9 mouse cellular contexts compared by ENCODE assay signal in the genomic region with DNA sequence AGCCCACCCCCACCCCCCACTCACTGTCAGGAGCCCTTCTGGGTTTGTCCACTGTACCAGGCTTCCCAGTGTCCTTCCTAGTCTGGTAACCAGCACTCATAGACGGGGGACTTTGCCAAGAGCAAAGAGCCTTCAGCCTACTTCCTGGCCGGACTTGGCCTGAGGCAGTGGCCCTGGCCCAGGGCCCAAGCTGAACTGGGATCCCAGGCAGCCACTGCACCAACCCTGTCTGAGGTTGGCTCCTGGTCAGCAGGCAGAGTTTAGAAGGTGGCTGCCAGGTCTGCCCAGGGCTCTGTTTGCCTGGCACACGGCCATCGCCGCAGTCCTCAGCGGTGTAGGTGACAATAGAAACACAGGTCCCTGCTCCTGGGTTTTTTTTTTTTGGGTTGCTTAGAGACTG. TPM values are rescaled to one million over a fixed set of nuclear protein-coding genes. Genes with fewer than 3 reads are reported as not detected.
DNase-seq lines count a peak whose midpoint lies in the region; ATAC-seq and TF ChIP-seq lines count a peak whose summit lies in the region.
"Had no signal": no experiment of that assay in that cellular context is flagged by ENCODE, and none has a peak within 500 bp of the region (broad histone marks: within the 10 kb centered on the region; RNA-seq: fewer than 3 reads in every experiment).

No protein-coding gene starts in this region.

- no peak for ATAC-seq in embryonic facial prominence, embryonic 14.5 days (ENCODE audit: low read depth)
- no peak for ATAC-seq in heart, embryonic 12.5 days (ENCODE audit: insufficient number of reproducible peaks, low FRiP score)
- ATAC-seq in kidney, embryonic 15.5 days (replicated peaks; ENCODE audit: low FRiP score), result no peak
- ATAC-seq in lung, postnatal 0 days, result peak; percentile 71

- no peaks in the 10 kb centered on the region for H3K9me3 ChIP-seq in embryonic facial prominence, embryonic 14.5 days (ENCODE audit: control insufficient read depth, low read length)
- H3K9me3 ChIP-seq in heart, embryonic 12.5 days (replicated peaks), result no peaks in the 10 kb centered on the region
- H3K9me3 ChIP-seq in kidney, embryonic 15.5 days (replicated peaks), result no peaks in the 10 kb centered on the region
- no peaks in the 10 kb centered on the region for H3K9me3 ChIP-seq in lung, postnatal 0 days (ENCODE audit: low read length)

- peak; percentile 8 for DNase-seq in retina, postnatal 1 day
- DNase-seq in retina, embryonic 14.5 days (ENCODE audit: low spot score), result no peak
- no peak for DNase-seq in embryonic facial prominence, embryonic 14.5 days (ENCODE audit: low spot score)
- DNase-seq in lung, postnatal 0 days (ENCODE audit: low spot score), result peak; percentile 92
- peak; percentile 70 for DNase-seq in testis, postnatal 14 days (ENCODE audit: low spot score)
- DNase-seq in embryo, embryonic 10.5 days (ENCODE audit: low spot score), result no peak

- no peak for TF ChIP-seq EP300 in lung, postnatal 0 days (IDR thresholded peaks at IDR 0.05)

- WGBS in embryonic facial prominence, embryonic 14.5 days, result 68% methylated on average over 5 of the region's 6 CpGs
- 69% methylated on average over 6 of the region's 6 CpGs for WGBS in heart, embryonic 12.5 days
- 61% methylated on average over 6 of the region's 6 CpGs for WGBS in kidney, embryonic 15.5 days
- 17% methylated on average over 6 of the region's 6 CpGs for WGBS in lung, postnatal 0 days

- no peaks in the 10 kb centered on the region for H3K27me3 ChIP-seq in embryonic facial prominence, embryonic 14.5 days (replicated peaks; ENCODE audit: control insufficient read depth, insufficient read depth, low read length)
- no peaks in the 10 kb centered on the region for H3K27me3 ChIP-seq in heart, embryonic 12.5 days (replicated peaks)
- no peaks in the 10 kb centered on the region for H3K27me3 ChIP-seq in kidney, embryonic 15.5 days
- H3K27me3 ChIP-seq in lung, postnatal 0 days (replicated peaks; ENCODE audit: insufficient read depth, low read length), result no peaks in the 10 kb centered on the region

- H3K4me3 ChIP-seq in embryonic facial prominence, embryonic 14.5 days (ENCODE audit: low read depth, low read length), result no peak overlapping the region
- H3K4me3 ChIP-seq in heart, embryonic 12.5 days, result no peak overlapping the region
- no peak overlapping the region for H3K4me3 ChIP-seq in kidney, embryonic 15.5 days (replicated peaks)
- H3K4me3 ChIP-seq in lung, postnatal 0 days (ENCODE audit: low read depth, low read length), result no peak overlapping the region

- no peak overlapping the region for H3K27ac ChIP-seq in embryonic facial prominence, embryonic 14.5 days (replicated peaks; ENCODE audit: low read depth, low read length)
- 0 out of 2 replicates have a peak overlapping the region, but pooled peaks have one; percentile 1 for H3K27ac ChIP-seq in heart, embryonic 12.5 days (ENCODE audit: poor library complexity, severe bottlenecking)
- H3K27ac ChIP-seq in kidney, embryonic 15.5 days, result peak overlapping the region; percentile 45
- H3K27ac ChIP-seq in lung, postnatal 0 days (ENCODE audit: low read length), result peak overlapping the region; percentile 90
- H3K27ac ChIP-seq: liver, embryonic 14.5 days had no signal

- peak overlapping the region; percentile 14 for H3K9ac ChIP-seq in embryonic facial prominence, embryonic 14.5 days (ENCODE audit: low read depth, low read length)
- H3K9ac ChIP-seq in heart, embryonic 12.5 days, result no peak overlapping the region; the same call in 1 of the 2 replicates
- no peak overlapping the region for H3K9ac ChIP-seq in kidney, embryonic 15.5 days
- no peak overlapping the region for H3K9ac ChIP-seq in lung, postnatal 0 days (replicated peaks; ENCODE audit: low read depth)
- H3K9ac ChIP-seq: liver, embryonic 14.5 days had no signal

- no peaks in the 10 kb centered on the region for H3K36me3 ChIP-seq in embryonic facial prominence, embryonic 14.5 days (ENCODE audit: control insufficient read depth, insufficient read depth, low read length)
- H3K36me3 ChIP-seq in heart, embryonic 12.5 days, result peaks cover 4% of the 10 kb centered on the region; the same call in 1 of the 2 replicates
- peaks cover 4% of the 10 kb centered on the region; the same call in 1 of the 2 replicates for H3K36me3 ChIP-seq in kidney, embryonic 15.5 days
- H3K36me3 ChIP-seq in lung, postnatal 0 days (ENCODE audit: insufficient read depth, low read length), result no peaks in the 10 kb centered on the region

- H3K4me1 ChIP-seq in embryonic facial prominence, embryonic 14.5 days (ENCODE audit: control insufficient read depth, insufficient read depth, low read length), result peaks cover 94% of the 10 kb centered on the region
- H3K4me1 ChIP-seq in heart, embryonic 12.5 days (replicated peaks), result peaks cover 87% of the 10 kb centered on the region
- H3K4me1 ChIP-seq in kidney, embryonic 15.5 days, result peaks cover 96% of the 10 kb centered on the region
- peaks cover 75% of the 10 kb centered on the region for H3K4me1 ChIP-seq in lung, postnatal 0 days (ENCODE audit: insufficient read depth, low read depth, low read length)

- H3K4me2 ChIP-seq in embryonic facial prominence, embryonic 14.5 days (ENCODE audit: low read depth, low read length), result no peak overlapping the region
- no peak overlapping the region for H3K4me2 ChIP-seq in heart, embryonic 12.5 days
- no peak overlapping the region for H3K4me2 ChIP-seq in kidney, embryonic 15.5 days
- no peak overlapping the region for H3K4me2 ChIP-seq in lung, postnatal 0 days (replicated peaks; ENCODE audit: low read depth, low read length)

- TF ChIP-seq CTCF in lung, postnatal 0 days (IDR thresholded peaks at IDR 0.05), result no peak

RNA-seq across cellular contexts. Expression of a gene that starts 22.3 kb away (rescaled TPM):
- 11.1 and 12.0 TPM in 2 replicates for polyA plus RNA-seq in embryonic facial prominence, embryonic 14.5 days (2014; fragmentation: Nextera tagmentation; extraction: Ambion mirVana)
- polyA plus RNA-seq in heart, embryonic 12.5 days (2016; fragmentation: Nextera tagmentation; extraction: Ambion mirVana), result 6.5 and 7.6 TPM in 2 replicates
- polyA plus RNA-seq in kidney, embryonic 15.5 days (2015; fragmentation: Nextera tagmentation; extraction: Ambion mirVana), result 11.8 and 14.1 TPM in 2 replicates
- 5.9 and 6.6 TPM in 2 replicates for polyA plus RNA-seq in lung, postnatal 0 days (2015; fragmentation: Nextera tagmentation; extraction: Ambion mirVana)

Comparison
In these comparisons a context has a peak if more than half of its experiments do, and no peak if none do; other contexts are left out.
1. DNase-seq: peak in retina, postnatal 1 day (single experiment), lung, postnatal 0 days (single experiment) and testis, postnatal 14 days (single experiment); none in retina, embryonic 14.5 days (single experiment), embryonic facial prominence, embryonic 14.5 days (single experiment) and embryo, embryonic 10.5 days (single experiment).